Mouse (Mus musculus) C2C12 (cell line): ENCODE measurements around the gene Elp5.
A peak's percentile ranks its signal among the peaks of the same experiment; 100 is the strongest.

Experiments
- CTCF ChIP-seq: IDR thresholded peaks from one replicate; pipeline ENCODE4 v1.5.1; 2011; ENCODE audit not compliant: control insufficient read depth, insufficient read depth, insufficient read length
- MAX ChIP-seq: IDR thresholded peaks from one replicate; pipeline ENCODE4 v1.6.1; 2011; ENCODE audit warnings: mild to moderate bottlenecking, control low read depth
- MYOD1 ChIP-seq: IDR thresholded peaks from one replicate; pipeline ENCODE4 v1.6.1; 2011; ENCODE audit warnings: low read depth; ENCODE audit not compliant: control insufficient read depth, insufficient read length

DNA sequence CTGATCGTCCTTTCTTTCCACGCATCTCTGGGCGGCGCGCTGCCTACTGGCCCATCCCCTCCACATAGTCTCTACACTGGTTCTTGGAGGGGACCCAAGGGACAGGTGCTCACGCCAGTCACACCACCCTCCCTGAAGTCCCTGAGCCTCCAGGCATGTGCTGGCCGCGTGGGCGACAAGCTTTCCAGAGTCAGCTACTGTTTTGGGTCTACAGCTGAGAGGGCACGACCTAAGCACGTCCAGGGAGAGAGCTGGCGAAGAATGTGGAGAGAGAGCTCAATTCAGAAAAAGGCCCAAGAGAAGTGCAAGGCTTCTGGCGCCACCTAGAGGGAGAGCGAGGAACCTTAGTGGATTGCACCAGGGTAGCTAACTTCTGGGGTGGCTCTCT lies 33.6 kb downstream of the Elp5 start:
- TF ChIP-seq CTCF: peak; percentile 65
- TF ChIP-seq MAX: no peak
- peak; percentile 67 for TF ChIP-seq MYOD1
